Mouse (Mus musculus): ENCODE measurements around the gene Tmem121. TPM values are rescaled to one million over a fixed set of nuclear protein-coding genes. Genes with fewer than 3 reads are reported as not detected.

The Tmem121 gene
- polyA plus RNA-seq, 1 experiment, result 4.1 TPM

GRCm38 (mm10) chr12:113214072-113214808 is 28.5 kb downstream of the Tmem121 start:
- H3K4me3 ChIP-seq, result no peak overlapping the region
- TF ChIP-seq E2F4 (IDR thresholded peaks at IDR 0.05; ENCODE audit: insufficient read depth) (no peak), SRF (IDR thresholded peaks at IDR 0.05; ENCODE audit: control insufficient read depth, insufficient read length, low read depth) (no peak), POLR2AphosphoS2 (IDR thresholded peaks at IDR 0.05; ENCODE audit: insufficient read length, low read depth) (no peak)
- H3K79me2 ChIP-seq (ENCODE audit: control insufficient read depth, insufficient read depth), result no peaks in the 10 kb centered on the region

GRCm38 (mm10) chr12:113214972-113215666 is 29.4 kb downstream of the Tmem121 start:
- TF ChIP-seq POLR2AphosphoS2 (IDR thresholded peaks at IDR 0.05; ENCODE audit: insufficient read length, low read depth), result no peak
- no peak for TF ChIP-seq MYOG (IDR thresholded peaks at IDR 0.05; ENCODE audit: control insufficient read depth in 1 of 3, insufficient read depth in 1 of 3, insufficient read length in 2 of 3, low read depth in 2 of 3)
- TF ChIP-seq CEBPB (IDR thresholded peaks at IDR 0.05; ENCODE audit: insufficient read depth, poor library complexity, severe bottlenecking), result no peak
- TF ChIP-seq TCF3 (IDR thresholded peaks at IDR 0.05; ENCODE audit: insufficient read length, low read depth), result no peak
- TF ChIP-seq MAX (IDR thresholded peaks at IDR 0.05; ENCODE audit: low read depth), result no peak
- no peak for TF ChIP-seq SRF (IDR thresholded peaks at IDR 0.05; ENCODE audit: control insufficient read depth, insufficient read length, low read depth)
- no peak for TF ChIP-seq E2F4 (IDR thresholded peaks at IDR 0.05; ENCODE audit: insufficient read depth)
- Histone ChIP-seq H3K79me2 (ENCODE audit: control insufficient read depth, insufficient read depth) (no peaks in the 10 kb centered on the region), H3K36me3 (ENCODE audit: control insufficient read depth, insufficient read depth) (no peaks in the 10 kb centered on the region), H3ac (ENCODE audit: control insufficient read depth, insufficient read length) (no peak overlapping the region), H3K4me2 (ENCODE audit: low read depth) (no peak overlapping the region), H3K4me3 (no peak overlapping the region), H3K27me3 (ENCODE audit: control insufficient read depth, insufficient read depth, insufficient read length) (no peaks in the 10 kb centered on the region)

More at GRCm38 (mm10) chr12:113214072-113214808, 28.5 kb downstream of the Tmem121 start:
- Histone ChIP-seq H3K4me2 (ENCODE audit: low read depth) (no peak overlapping the region), H3K27me3 (ENCODE audit: control insufficient read depth, insufficient read depth, insufficient read length) (no peaks in the 10 kb centered on the region), H3ac (ENCODE audit: control insufficient read depth, insufficient read length) (no peak overlapping the region), H3K36me3 (ENCODE audit: control insufficient read depth, insufficient read depth) (no peaks in the 10 kb centered on the region)

DNA sequence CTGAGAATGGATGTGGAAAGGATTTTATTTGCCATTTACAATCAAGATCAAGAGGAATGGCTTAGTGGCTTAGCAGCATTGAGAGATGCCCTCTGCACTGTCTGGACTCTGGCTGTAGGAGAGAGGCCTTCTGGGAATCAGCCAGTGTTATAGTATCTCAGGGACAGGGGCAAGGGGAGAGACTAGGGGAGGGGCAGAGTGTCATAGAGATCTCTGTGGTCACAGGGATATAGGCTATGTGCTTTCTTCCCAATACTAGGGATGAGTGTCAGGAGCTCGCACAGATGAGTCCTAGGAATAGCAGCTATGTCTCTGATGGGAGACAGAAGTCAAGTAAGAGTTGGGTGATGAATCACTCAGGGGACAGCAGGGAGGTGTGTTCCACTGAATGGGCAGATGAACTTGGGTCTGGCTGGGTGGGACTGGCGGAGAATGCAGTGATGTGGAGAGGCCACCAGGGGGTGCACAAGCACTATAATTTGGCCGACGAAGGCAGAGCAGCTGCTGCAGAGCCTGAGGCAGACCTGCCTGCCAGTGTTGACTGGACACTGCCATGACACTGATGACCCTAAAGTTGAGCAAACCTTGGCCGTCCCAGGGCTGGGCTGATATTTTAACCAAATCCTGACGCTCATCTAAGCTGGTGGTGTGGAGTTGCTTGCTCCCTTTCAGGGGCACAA is 30.1 kb downstream of the Tmem121 start:
- Histone ChIP-seq H3K27me3 (ENCODE audit: control insufficient read depth, insufficient read depth, insufficient read length) (no peaks in the 10 kb centered on the region), H3K36me3 (ENCODE audit: control insufficient read depth, insufficient read depth) (no peaks in the 10 kb centered on the region), H3K79me2 (ENCODE audit: control insufficient read depth, insufficient read depth) (no peaks in the 10 kb centered on the region), H3K4me2 (ENCODE audit: low read depth) (no peak overlapping the region), H3ac (ENCODE audit: control insufficient read depth, insufficient read length) (no peak overlapping the region), H3K4me3 (no peak overlapping the region)
- no peak for TF ChIP-seq POLR2AphosphoS2 (IDR thresholded peaks at IDR 0.05; ENCODE audit: insufficient read length, low read depth)
- TF ChIP-seq MYOD1 (IDR thresholded peaks at IDR 0.05; ENCODE audit: control insufficient read depth in 1 of 3, insufficient read length in 2 of 3, low read depth in 2 of 3), result peak in 1 of 3 experiments; percentile 60
- TF ChIP-seq MYOG (IDR thresholded peaks at IDR 0.05; ENCODE audit: control insufficient read depth in 1 of 3, insufficient read depth in 1 of 3, insufficient read length in 2 of 3, low read depth in 2 of 3), result peak in 2 of 3 experiments; percentile 13 to 67
- no peak for TF ChIP-seq REST (IDR thresholded peaks at IDR 0.05; ENCODE audit: insufficient read depth, insufficient read length)

GRCm38 (mm10) chr12:113217306-113218242 is 31.8 kb downstream of the Tmem121 start:
- Histone ChIP-seq H3K36me3 (ENCODE audit: control insufficient read depth, insufficient read depth) (no peaks in the 10 kb centered on the region), H3K79me2 (ENCODE audit: control insufficient read depth, insufficient read depth) (no peaks in the 10 kb centered on the region), H3K27me3 (ENCODE audit: control insufficient read depth, insufficient read depth, insufficient read length) (no peaks in the 10 kb centered on the region), H3K4me2 (ENCODE audit: low read depth) (no peak overlapping the region), H3K4me3 (no peak overlapping the region), H3ac (ENCODE audit: control insufficient read depth, insufficient read length) (no peak overlapping the region)
- TF ChIP-seq POLR2A (IDR thresholded peaks at IDR 0.05; ENCODE audit: insufficient read length, low read depth) (no peak), MAX (IDR thresholded peaks at IDR 0.05; ENCODE audit: low read depth) (no peak), SRF (IDR thresholded peaks at IDR 0.05; ENCODE audit: control insufficient read depth, insufficient read length, low read depth) (no peak), USF1 (IDR thresholded peaks at IDR 0.05; ENCODE audit: low read depth) (no peak), MYOG (IDR thresholded peaks at IDR 0.05; ENCODE audit: control insufficient read depth in 1 of 3, insufficient read depth in 1 of 3, insufficient read length in 2 of 3, low read depth in 2 of 3) (no peak), TCF12 (IDR thresholded peaks at IDR 0.05; ENCODE audit: insufficient read depth, poor library complexity, severe bottlenecking) (no peak), E2F4 (IDR thresholded peaks at IDR 0.05; ENCODE audit: insufficient read depth) (no peak), REST (IDR thresholded peaks at IDR 0.05; ENCODE audit: insufficient read depth, insufficient read length) (no peak)

Data from myocyte (in vitro differentiated cells).